Mouse (Mus musculus) C2C12 (cell line): ENCODE results near the gene Arpc5l. TPM values are rescaled to one million over a fixed set of nuclear protein-coding genes. Genes with fewer than 3 reads are reported as not detected.

Source experiments
- H3K27me3 ChIP-seq: one replicate; pipeline ENCODE4 v1.6.1; 2011; ENCODE audit not compliant: control insufficient read depth, insufficient read depth, insufficient read length
- H3K36me3 ChIP-seq: one replicate; pipeline ENCODE4 v1.6.1; 2011; ENCODE audit not compliant: control insufficient read depth, insufficient read depth
- H3K4me3 ChIP-seq: one replicate; pipeline ENCODE4 v1.5.1; 2011; ENCODE audit warnings: mild to moderate bottlenecking, control low read depth; ENCODE audit not compliant: poor library complexity, insufficient read depth, severe bottlenecking
- H3K79me2 ChIP-seq: one replicate; pipeline ENCODE4 v1.6.1; 2011; ENCODE audit not compliant: control insufficient read depth, insufficient read depth
- H3K79me3 ChIP-seq: one replicate; pipeline ENCODE4 v1.6.1; 2011; ENCODE audit warnings: low read depth, control low read depth
- H3ac ChIP-seq: one replicate; pipeline ENCODE3; 2011; ENCODE audit warnings: low read depth; ENCODE audit not compliant: control insufficient read depth, insufficient read length
- CEBPB ChIP-seq: IDR thresholded peaks from one replicate; pipeline ENCODE4 v1.6.1; 2011; ENCODE audit warnings: low read depth, mild to moderate bottlenecking, control low read depth, moderate library complexity
- CTCF ChIP-seq: IDR thresholded peaks from one replicate; pipeline ENCODE4 v1.5.1; 2011; ENCODE audit not compliant: control insufficient read depth, insufficient read depth, insufficient read length
- FOSL1 ChIP-seq: IDR thresholded peaks from one replicate; pipeline ENCODE4 v1.8.0; 2011; ENCODE audit warnings: mild to moderate bottlenecking, low read length; ENCODE audit not compliant: poor library complexity, insufficient read depth, severe bottlenecking
- MAX ChIP-seq: IDR thresholded peaks from one replicate; pipeline ENCODE4 v1.6.1; 2011; ENCODE audit warnings: mild to moderate bottlenecking, control low read depth
- MYOD1 ChIP-seq: IDR thresholded peaks from one replicate; pipeline ENCODE4 v1.6.1; 2011; ENCODE audit warnings: low read depth; ENCODE audit not compliant: control insufficient read depth, insufficient read length
- MYOG ChIP-seq: IDR thresholded peaks from one replicate; pipeline ENCODE4 v1.6.1; 2011; ENCODE audit not compliant: control insufficient read depth, insufficient read length; ENCODE audit errors: extremely low read depth
- USF1 ChIP-seq: IDR thresholded peaks from one replicate; pipeline ENCODE4 v1.6.1; 2011; ENCODE audit warnings: low read depth, mild to moderate bottlenecking, control low read depth, moderate library complexity
- polyA plus RNA-seq: library from polyadenylated mRNA; unstranded; fragments of >200 nt; fragmentation: generic; extraction: Trizol; gene quantifications from one replicate; pipeline ENCODE4 v1.2.1, GENCODE M21; 2012; ENCODE audit warnings: missing spikeins

The Arpc5l gene
- polyA plus RNA-seq, 1 experiment = 73.7 TPM

DNA sequence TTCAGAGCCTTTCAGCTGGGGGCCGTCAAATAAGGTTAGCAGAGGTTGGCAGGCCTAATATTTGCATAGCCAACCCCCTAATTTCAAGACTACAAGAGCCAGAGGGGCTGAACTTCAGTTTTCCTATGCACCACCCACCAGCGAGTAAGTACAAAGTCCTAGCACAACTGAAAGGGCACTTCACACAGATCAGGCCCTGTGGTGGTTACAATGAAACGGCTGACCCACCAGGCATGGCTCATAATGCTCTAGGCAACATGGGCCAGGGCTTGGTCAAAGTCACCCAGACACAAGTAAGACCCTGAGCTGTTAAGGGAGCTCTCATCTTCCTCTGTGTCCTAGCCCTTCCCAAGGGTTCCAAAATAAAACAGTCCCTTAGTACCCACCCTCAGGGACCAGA lies 3.3 kb upstream of the Arpc5l start:
- no peak overlapping the region for H3K4me3 ChIP-seq
- no peak overlapping the region for H3ac ChIP-seq
- peaks cover 52% of the 10 kb centered on the region for H3K36me3 ChIP-seq
- TF ChIP-seq CTCF (no peak), MYOD1 (no peak), CEBPB (no peak), MAX (no peak), MYOG (no peak), USF1 (no peak), FOSL1 (no peak)
- no peaks in the 10 kb centered on the region for H3K27me3 ChIP-seq
- peaks cover 61% of the 10 kb centered on the region for H3K79me2 ChIP-seq
- H3K79me3 ChIP-seq = peaks cover 39% of the 10 kb centered on the region

DNA sequence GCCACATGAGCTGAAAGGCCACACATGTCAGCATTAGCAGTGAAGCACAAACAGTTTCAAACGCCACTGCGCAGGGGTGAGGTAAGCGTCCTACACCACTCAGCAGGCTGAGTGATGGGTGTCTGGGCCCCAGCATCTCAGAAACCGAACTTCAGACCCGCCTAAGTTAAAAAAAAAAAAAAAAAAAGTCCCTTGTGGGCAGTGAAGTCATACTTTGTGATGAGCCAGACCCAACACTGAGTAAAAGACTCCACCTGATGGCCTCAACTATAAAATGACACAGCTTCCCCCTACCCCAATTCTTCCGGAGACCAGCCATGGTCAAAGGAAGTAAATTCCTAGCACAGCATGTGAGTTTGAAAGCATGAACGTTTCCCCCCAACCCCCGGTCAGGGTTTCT lies 2.0 kb upstream of the Arpc5l start:
- peak overlapping the region; percentile 92 for H3ac ChIP-seq
- peaks cover 67% of the 10 kb centered on the region for H3K79me2 ChIP-seq
- peak overlapping the region; percentile 84 for H3K4me3 ChIP-seq
- peaks cover 52% of the 10 kb centered on the region for H3K36me3 ChIP-seq
- H3K79me3 ChIP-seq = peaks cover 39% of the 10 kb centered on the region
- TF ChIP-seq CTCF (no peak), FOSL1 (no peak), CEBPB (no peak), USF1 (no peak), MYOD1 (no peak), MYOG (no peak), MAX (no peak)
- H3K27me3 ChIP-seq = no peaks in the 10 kb centered on the region

DNA sequence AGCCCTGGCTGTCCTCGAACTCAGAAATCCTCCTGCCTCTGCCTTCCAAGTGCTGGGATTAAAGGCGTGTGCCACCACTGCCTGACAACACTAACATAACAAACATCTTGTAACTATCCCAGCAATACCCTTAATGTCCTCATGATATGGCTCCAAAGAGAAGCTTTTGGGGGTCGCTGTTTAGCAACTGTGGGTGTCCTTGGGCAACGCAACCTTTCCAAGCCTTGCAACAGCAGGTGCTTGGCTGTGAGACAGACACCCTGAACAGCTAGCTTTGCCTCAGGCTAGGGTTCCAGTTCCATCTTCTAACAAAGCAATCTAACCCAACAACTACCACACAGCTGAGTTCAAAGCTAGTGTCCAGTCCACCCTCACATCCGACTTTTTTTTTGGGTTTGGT lies 1.6 kb upstream of the Arpc5l start:
- Histone ChIP-seq H3K4me3 (peak overlapping the region; percentile 84), H3ac (peak overlapping the region; percentile 92), H3K36me3 (peaks cover 52% of the 10 kb centered on the region), H3K79me2 (peaks cover 71% of the 10 kb centered on the region), H3K27me3 (no peaks in the 10 kb centered on the region), H3K79me3 (peaks cover 42% of the 10 kb centered on the region)
- TF ChIP-seq USF1 (no peak), CTCF (no peak)

DNA sequence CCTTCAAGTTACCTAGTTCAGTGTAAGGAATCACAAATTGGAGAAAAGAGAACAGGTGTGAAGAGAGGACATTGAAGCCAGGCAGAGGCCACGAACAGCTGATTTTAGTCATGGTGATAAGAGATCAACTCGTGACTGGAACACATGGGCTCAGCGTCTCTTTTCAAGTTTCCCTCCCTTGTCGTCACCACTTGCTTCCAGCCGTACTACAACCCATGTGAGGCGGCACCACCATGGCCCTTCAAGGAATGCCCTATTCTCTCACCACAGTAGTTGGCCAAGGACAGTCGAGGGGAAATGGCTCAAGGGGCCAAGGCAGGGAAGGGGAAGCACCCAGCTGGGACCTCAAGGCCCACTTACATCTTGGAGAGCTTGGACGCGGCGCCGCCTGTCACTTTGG lies 776 bp upstream of the Arpc5l start:
- peak overlapping the region; percentile 92 for H3ac ChIP-seq
- H3K79me3 ChIP-seq = peaks cover 51% of the 10 kb centered on the region
- TF ChIP-seq MYOD1 = no peak
- H3K79me2 ChIP-seq = peaks cover 79% of the 10 kb centered on the region
- peak overlapping the region; percentile 84 for H3K4me3 ChIP-seq
- H3K27me3 ChIP-seq = no peaks in the 10 kb centered on the region
- peaks cover 49% of the 10 kb centered on the region for H3K36me3 ChIP-seq

DNA sequence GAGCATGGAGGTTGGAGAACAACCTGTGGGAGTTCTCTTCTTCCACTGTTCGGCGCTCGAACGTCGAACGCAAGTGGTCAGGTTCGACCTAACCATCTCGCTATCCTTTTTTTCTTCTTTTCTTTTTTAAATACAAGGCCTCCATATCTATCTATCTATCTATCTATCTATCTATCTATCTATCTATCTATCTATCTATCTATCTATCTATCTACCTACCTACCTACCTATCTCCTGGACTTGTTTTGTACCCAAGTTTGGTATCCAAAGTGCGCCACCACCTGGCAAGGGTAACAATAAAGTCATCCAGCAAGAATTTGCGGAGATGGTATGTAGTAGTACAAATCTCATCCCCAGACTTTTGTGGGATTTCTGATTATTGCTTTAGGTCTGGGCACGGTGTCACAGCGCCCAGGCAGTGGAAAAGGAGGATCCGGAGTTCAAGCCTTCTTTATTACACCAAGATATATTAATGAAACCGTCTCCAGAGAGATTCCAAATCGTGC lies 479 bp downstream of the Arpc5l start, which contains the start of gene Rpl35:
TSS of gene Rpl35 (minus strand) at position 51 of the 506 bp plus-strand sequence.
- H3ac ChIP-seq = peak within 1 kb of the TSS; percentile 92
- peaks cover 57% of the 10 kb centered on the region for H3K79me3 ChIP-seq

DNA sequence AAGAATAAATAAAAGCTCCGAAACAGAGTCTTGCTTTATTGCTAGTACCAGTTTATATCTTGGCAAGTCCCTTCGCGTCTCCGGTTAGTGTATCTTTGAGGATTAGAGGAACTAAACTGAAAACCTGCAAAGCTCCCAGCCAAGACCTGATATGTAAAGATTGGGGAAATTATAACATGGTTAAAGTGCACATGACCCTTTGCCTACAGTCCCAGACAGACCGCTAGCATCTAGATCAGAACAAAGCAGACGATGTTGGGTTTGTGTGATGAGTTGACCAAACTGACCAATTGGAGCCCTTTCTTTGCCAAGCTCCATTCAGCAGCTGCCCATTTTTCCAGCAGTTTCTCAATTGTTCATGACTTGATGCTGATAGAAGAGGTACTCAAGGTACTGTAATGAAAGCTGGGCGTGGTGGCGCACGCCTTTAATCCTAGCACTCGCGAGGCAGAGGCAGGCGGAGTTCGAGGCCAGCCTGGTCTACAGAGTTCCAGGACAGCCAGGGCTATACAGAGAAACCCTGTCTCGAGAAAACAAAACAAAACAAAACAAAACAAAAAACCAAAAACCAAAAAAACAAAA lies 1.1 kb downstream of the Arpc5l start:
- Histone ChIP-seq H3K27me3 (no peaks in the 10 kb centered on the region), H3K36me3 (peaks cover 31% of the 10 kb centered on the region), H3K79me2 (peaks cover 93% of the 10 kb centered on the region), H3K4me3 (peak overlapping the region; percentile 84), H3K79me3 (peaks cover 58% of the 10 kb centered on the region), H3ac (no peak overlapping the region)
- no peak for TF ChIP-seq MYOD1
- no peak for TF ChIP-seq USF1
- TF ChIP-seq MAX = no peak
- TF ChIP-seq CEBPB = no peak
- no peak for TF ChIP-seq FOSL1
- TF ChIP-seq MYOG = no peak
- TF ChIP-seq CTCF = no peak

More for the DNA sequence above, 479 bp downstream of the Arpc5l start, which contains the start of gene Rpl35:
- H3K4me3 ChIP-seq = peak within 1 kb of the TSS; percentile 84
- TF ChIP-seq MYOG (no peak), MAX (no peak), MYOD1 (no peak), CEBPB (no peak), USF1 (no peak)
- H3K36me3 ChIP-seq = peaks cover 37% of the 10 kb centered on the region
- no peaks in the 10 kb centered on the region for H3K27me3 ChIP-seq
- peaks cover 92% of the 10 kb centered on the region for H3K79me2 ChIP-seq
